Mouse (Mus musculus) embryonic facial prominence, embryonic 15.5 days (tissue): ENCODE measurements at regions not wholly inside any gene's neighbourhood (a gene's known extent, or its start where the extent isn't known, plus 50 kb on each side); places are given as distances from the start of the nearest gene placed in this dataset.
"Not testable (repeated sequence)": the region's sequence is repeated elsewhere in the genome, so short reads cannot be mapped to it uniquely, and the experiment has no call there.

Source experiments
- ATAC-seq: fragments of 200-750 bp; cut with Nextera tagmentation; 2 replicates; pipeline ENCODE4 v1.8.0; 2017; ENCODE audit warnings: low read depth, moderate TSS enrichment; ENCODE audit not compliant: insufficient number of reproducible peaks, low FRiP score, low TSS enrichment
- H3K27ac ChIP-seq: fragments of 300-500 bp; sonication (generic); replicated peaks from 2 replicates; pipeline ENCODE4 v1.5.1; 2015; ENCODE audit warnings: mild to moderate bottlenecking, inconsistent platforms
- H3K27me3 ChIP-seq: fragments of 300-500 bp; sonication (generic); 2 replicates; pipeline ENCODE4 v1.6.1; 2015; ENCODE audit warnings: inconsistent platforms
- H3K36me3 ChIP-seq: fragments of 300-500 bp; sonication (generic); 2 replicates; pipeline ENCODE4 v1.6.1; 2015; ENCODE audit warnings: mild to moderate bottlenecking, inconsistent platforms
- H3K4me1 ChIP-seq: fragments of 300-500 bp; sonication (generic); 2 replicates; pipeline ENCODE4 v1.6.1; 2015; ENCODE audit warnings: inconsistent platforms
- H3K4me2 ChIP-seq: fragments of 300-500 bp; sonication (generic); replicated peaks from 2 replicates; pipeline ENCODE4 v1.6.1; 2015; ENCODE audit warnings: mild to moderate bottlenecking, inconsistent platforms
- H3K4me3 ChIP-seq: fragments of 300-500 bp; sonication (generic); replicated peaks from 2 replicates; pipeline ENCODE4 v1.5.1; 2015; ENCODE audit warnings: mild to moderate bottlenecking, inconsistent platforms
- H3K9ac ChIP-seq: fragments of 300-500 bp; sonication (generic); 2 replicates; pipeline ENCODE4 v1.6.1; 2015; ENCODE audit warnings: inconsistent platforms
- H3K9me3 ChIP-seq: fragments of 300-500 bp; sonication (generic); replicated peaks from 2 replicates; pipeline ENCODE4 v1.6.1; 2016; ENCODE audit warnings: inconsistent platforms
- WGBS: fragments of 180-500 bp; shearing (Covaris S2); methylation state at CpG from one replicate; pipeline ENCODE4 v1.1.7; 2015; 5-methylcytosine and 5-hydroxymethylcytosine counted together

GRCm38 (mm10) chr16:15185714-15186113 lies 131.5 kb upstream of the Gm21897 start:
- no peak for ATAC-seq
- Histone ChIP-seq H3K4me1 (no peaks in the 10 kb centered on the region), H3K36me3 (no peaks in the 10 kb centered on the region), H3K4me3 (no peak overlapping the region), H3K4me2 (no peak overlapping the region), H3K9ac (no peak overlapping the region), H3K27me3 (no peaks in the 10 kb centered on the region), H3K9me3 (0 out of 2 replicates have a peak, but pooled peaks cover under 1% of the 10 kb centered on the region), H3K27ac (no peak overlapping the region)
- 86% methylated on average over 1 of the region's 1 CpGs for WGBS

- Histone ChIP-seq H3K4me1 (peaks cover 25% of the 10 kb centered on the region), H3K4me2 (no peak overlapping the region), H3K27ac (peak overlapping the region; percentile 65), H3K27me3 (no peaks in the 10 kb centered on the region), H3K9ac (no peak overlapping the region), H3K9me3 (no peaks in the 10 kb centered on the region), H3K4me3 (no peak overlapping the region), H3K36me3 (no peaks in the 10 kb centered on the region)
- 24% methylated on average over 6 of the region's 6 CpGs for whole genome bisulfite sequencing
- ATAC-seq, result peak; percentile 82
Observed at GRCm38 (mm10) chr16:15194926-15195711, 122.1 kb upstream of the Gm21897 start.

- ATAC-seq, result not testable (repeated sequence)
- WGBS, result 77% methylated on average over 8 of the region's 12 CpGs
Observed at GRCm38 (mm10) chr16:15195931-15196330, 121.3 kb upstream of the Gm21897 start.

DNA sequence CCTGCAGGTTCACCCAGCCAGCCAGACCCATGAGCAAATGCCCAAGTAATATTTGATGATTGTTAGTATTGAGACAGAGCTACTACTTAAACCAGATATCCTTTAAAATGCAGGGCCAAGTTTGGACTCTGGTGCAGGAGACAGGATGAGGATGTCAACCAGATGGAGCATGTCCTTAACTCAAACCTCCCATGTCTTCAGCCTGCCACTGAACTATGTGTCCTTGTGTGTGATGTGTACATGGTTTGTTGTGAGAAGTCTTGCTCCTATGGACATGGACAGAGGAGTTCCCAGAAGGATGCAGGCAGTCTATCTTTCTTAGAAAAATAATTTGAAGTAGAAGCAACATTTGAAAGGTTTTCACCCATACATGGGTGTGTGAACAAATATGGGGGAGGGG lies 120.4 kb upstream of the Gm21897 start:
- no peaks in the 10 kb centered on the region for H3K9me3 ChIP-seq
- H3K27me3 ChIP-seq, result no peaks in the 10 kb centered on the region
- no peak overlapping the region for H3K9ac ChIP-seq
- no peak overlapping the region for H3K4me2 ChIP-seq
- no peak overlapping the region for H3K27ac ChIP-seq
- H3K36me3 ChIP-seq, result no peaks in the 10 kb centered on the region
- no peak overlapping the region for H3K4me3 ChIP-seq
- no peak for ATAC-seq
- H3K4me1 ChIP-seq, result peaks cover 25% of the 10 kb centered on the region

More at GRCm38 (mm10) chr16:15195931-15196330, 121.3 kb upstream of the Gm21897 start:
- H3K4me3 ChIP-seq, H3K9ac ChIP-seq, H3K27me3 ChIP-seq, H3K9me3 ChIP-seq, H3K4me2 ChIP-seq, H3K36me3 ChIP-seq: not testable (repeated sequence)
- Histone ChIP-seq H3K4me1 (peaks cover 25% of the 10 kb centered on the region), H3K27ac (peak overlapping the region; percentile 65)

DNA sequence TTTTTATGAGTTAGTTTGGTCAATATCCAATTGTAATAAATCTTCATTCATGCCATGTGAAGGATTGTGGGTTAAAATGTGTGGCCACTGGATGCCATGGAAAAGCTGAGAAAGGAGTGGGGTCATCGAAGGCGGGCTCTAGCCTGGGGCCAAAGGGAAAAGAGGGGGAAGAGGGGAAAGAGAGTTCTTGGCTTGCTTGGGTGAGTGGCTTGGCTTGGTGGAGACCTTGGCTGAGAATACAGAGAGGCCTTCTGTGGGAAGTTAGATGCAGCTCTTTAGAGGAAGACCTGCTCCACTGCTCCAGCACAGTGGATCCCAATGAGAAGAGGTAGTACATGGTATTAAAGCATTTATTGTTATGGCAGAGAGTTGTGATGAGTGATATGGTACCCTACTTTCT lies 101.3 kb upstream of the Gm21897 start:
- Histone ChIP-seq H3K4me3 (no peak overlapping the region), H3K9me3 (no peaks in the 10 kb centered on the region), H3K27me3 (no peaks in the 10 kb centered on the region), H3K36me3 (no peaks in the 10 kb centered on the region), H3K4me1 (peaks cover under 1% of the 10 kb centered on the region; the same call in 1 of the 2 replicates), H3K27ac (no peak overlapping the region), H3K9ac (no peak overlapping the region), H3K4me2 (no peak overlapping the region)
- WGBS, result 83% methylated on average over 2 of the region's 2 CpGs
- ATAC-seq, result no peak

GRCm38 (mm10) chr16:15220961-15221547 lies 96.2 kb upstream of the Gm21897 start:
- H3K36me3 ChIP-seq, result no peaks in the 10 kb centered on the region
- no peak overlapping the region for H3K4me2 ChIP-seq
- H3K4me1 ChIP-seq, result peaks cover 5% of the 10 kb centered on the region
- H3K27ac ChIP-seq, result no peak overlapping the region
- ATAC-seq, result no peak
- H3K4me3 ChIP-seq, result no peak overlapping the region
- H3K9me3 ChIP-seq, result no peaks in the 10 kb centered on the region
- WGBS, result 44% methylated on average over 4 of the region's 4 CpGs
- H3K27me3 ChIP-seq, result no peaks in the 10 kb centered on the region
- no peak overlapping the region for H3K9ac ChIP-seq

- ATAC-seq, result no peak
- no peaks in the 10 kb centered on the region for H3K4me1 ChIP-seq
- H3K36me3 ChIP-seq, result no peaks in the 10 kb centered on the region
Observed at GRCm38 (mm10) chr16:15237836-15238235, 79.4 kb upstream of the Gm21897 start.

GRCm38 (mm10) chr16:15238449-15238848 lies 78.8 kb upstream of the Gm21897 start:
- Histone ChIP-seq H3K4me3 (no peak overlapping the region), H3K27ac (no peak overlapping the region)
- ATAC-seq, result no peak

More at GRCm38 (mm10) chr16:15237836-15238235, 79.4 kb upstream of the Gm21897 start:
- no peak overlapping the region for H3K4me2 ChIP-seq
- no peaks in the 10 kb centered on the region for H3K27me3 ChIP-seq
- no peak overlapping the region for H3K9ac ChIP-seq
- H3K4me3 ChIP-seq, result no peak overlapping the region
- H3K9me3 ChIP-seq, result no peaks in the 10 kb centered on the region
- H3K27ac ChIP-seq, result no peak overlapping the region

DNA sequence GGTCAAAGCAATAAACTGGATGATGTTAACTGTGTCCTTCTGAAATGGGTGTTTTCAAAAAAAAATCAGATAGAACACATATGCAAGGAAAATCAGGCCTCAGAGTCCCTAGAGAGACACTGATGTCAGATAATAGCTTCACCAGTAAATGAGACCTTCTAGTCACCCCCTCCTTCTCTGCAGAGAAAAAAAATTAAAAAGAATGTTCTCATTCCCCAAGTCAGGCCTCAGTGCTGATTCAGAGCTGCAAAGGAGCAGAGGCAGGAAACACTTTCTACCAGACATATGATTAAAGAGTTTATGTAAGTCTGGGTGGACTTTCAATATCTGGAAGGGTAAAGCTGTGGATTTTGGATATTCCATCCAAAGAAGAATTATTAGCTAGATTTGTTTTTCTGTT lies 67.1 kb upstream of the Gm21897 start:
- Histone ChIP-seq H3K4me2 (no peak overlapping the region), H3K27ac (no peak overlapping the region), H3K4me3 (no peak overlapping the region), H3K9ac (no peak overlapping the region), H3K4me1 (peaks cover 9% of the 10 kb centered on the region), H3K36me3 (no peaks in the 10 kb centered on the region), H3K27me3 (no peaks in the 10 kb centered on the region), H3K9me3 (no peaks in the 10 kb centered on the region)
- no peak for ATAC-seq

More at GRCm38 (mm10) chr16:15238449-15238848, 78.8 kb upstream of the Gm21897 start:
- Histone ChIP-seq H3K4me1 (no peaks in the 10 kb centered on the region), H3K27me3 (no peaks in the 10 kb centered on the region), H3K36me3 (no peaks in the 10 kb centered on the region), H3K9ac (no peak overlapping the region), H3K4me2 (no peak overlapping the region), H3K9me3 (no peaks in the 10 kb centered on the region)

DNA sequence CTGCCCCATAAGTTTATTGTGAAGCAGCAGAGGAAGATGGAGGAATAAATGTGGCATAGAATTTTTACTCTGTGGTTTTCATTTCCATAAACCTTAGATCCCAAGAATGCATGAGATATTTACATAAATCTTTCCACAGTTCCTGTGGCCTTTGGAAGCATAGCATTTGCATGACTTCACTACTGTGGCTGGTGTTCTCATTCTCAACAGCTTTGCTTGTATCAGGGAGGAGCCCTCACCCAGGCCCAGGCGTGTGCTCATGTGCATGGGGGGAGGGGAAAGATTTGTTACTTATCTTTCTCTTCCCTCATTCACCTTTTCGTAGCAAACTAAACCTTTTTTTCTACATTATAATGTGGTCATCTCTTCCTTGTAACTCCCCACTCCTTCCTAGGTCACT lies 65.6 kb upstream of the Gm21897 start:
- no peaks in the 10 kb centered on the region for H3K27me3 ChIP-seq
- peak; percentile 60; the same call in 1 of the 2 replicates for ATAC-seq
- WGBS, result 58% methylated on average over 2 of the region's 2 CpGs
- H3K36me3 ChIP-seq, result no peaks in the 10 kb centered on the region
- H3K9ac ChIP-seq, result no peak overlapping the region
- H3K27ac ChIP-seq, result no peak overlapping the region
- H3K4me3 ChIP-seq, result no peak overlapping the region
- no peak overlapping the region for H3K4me2 ChIP-seq
- no peaks in the 10 kb centered on the region for H3K9me3 ChIP-seq
- H3K4me1 ChIP-seq, result peaks cover 9% of the 10 kb centered on the region

DNA sequence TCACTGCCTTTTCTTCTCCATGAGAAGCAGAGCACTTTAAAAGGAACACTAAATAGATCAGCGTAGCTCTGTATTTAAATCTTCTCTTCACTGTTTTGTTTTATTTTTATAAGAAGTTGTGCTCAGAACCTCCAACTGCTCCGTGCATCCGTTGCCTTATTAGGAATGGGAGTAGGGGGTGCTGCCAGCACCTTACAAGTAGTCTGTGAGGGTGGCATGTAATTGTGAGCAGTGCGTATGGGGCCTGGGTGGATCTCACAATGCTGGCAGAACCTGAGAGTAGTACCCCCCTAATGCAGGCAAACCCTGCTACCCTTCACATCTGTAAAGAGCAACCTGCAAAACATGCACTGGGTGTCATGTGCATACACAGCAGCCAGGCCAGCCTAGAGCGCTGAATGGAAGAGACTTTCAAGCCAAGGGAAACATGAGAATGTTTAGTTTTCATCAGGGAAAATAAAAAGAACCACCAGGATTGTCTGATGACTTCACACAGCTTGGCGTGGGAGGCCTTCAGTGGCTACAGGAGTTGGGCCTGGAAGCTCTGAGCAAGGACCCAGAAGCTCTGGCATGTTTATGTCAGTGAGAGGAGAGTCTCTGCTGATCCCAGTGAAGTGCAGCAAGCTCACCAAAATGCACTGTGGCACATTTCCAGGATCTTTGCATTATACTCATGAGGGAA lies 64.5 kb upstream of the Gm21897 start:
- Histone ChIP-seq H3K9me3 (no peaks in the 10 kb centered on the region), H3K4me2 (no peak overlapping the region), H3K36me3 (no peaks in the 10 kb centered on the region), H3K4me3 (no peak overlapping the region), H3K27ac (peak overlapping the region; percentile 52), H3K9ac (no peak overlapping the region), H3K27me3 (no peaks in the 10 kb centered on the region), H3K4me1 (peaks cover 9% of the 10 kb centered on the region)
- ATAC-seq, result peak; percentile 69; the same call in 1 of the 2 replicates
- 64% methylated on average over 6 of the region's 6 CpGs for WGBS
